Mouse (Mus musculus): ENCODE results near the gene Nudt9. TPM values are rescaled to one million over a fixed set of nuclear protein-coding genes. Genes with fewer than 3 reads are reported as not detected.

Nudt9 gene
- total RNA-seq, 2 experiments from 2014 or later = 120 to 159 TPM

DNA sequence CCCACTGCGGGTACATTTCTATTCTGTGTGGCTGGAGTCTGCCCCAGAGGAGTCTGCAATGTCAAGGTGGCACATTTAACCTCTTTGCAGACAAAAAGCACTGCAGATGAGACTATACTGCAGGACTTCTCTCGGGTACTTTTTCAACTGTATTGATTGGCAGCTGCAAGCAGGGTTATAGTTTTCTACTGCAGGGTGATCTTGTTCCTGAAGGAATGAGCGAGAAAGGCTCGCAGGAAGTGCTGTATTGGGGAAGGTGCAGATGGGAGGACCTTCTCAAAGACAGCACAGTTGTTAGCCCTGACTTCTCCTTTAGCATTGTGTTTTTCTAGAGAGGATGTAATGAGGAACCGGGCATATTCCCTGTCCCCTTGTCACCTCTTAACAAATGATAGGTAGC lies 66.4 kb downstream of the Nudt9 start:
- no peak for ATAC-seq (replicated peaks; ENCODE audit: low FRiP score, low TSS enrichment, poor library complexity, severe bottlenecking)

DNA sequence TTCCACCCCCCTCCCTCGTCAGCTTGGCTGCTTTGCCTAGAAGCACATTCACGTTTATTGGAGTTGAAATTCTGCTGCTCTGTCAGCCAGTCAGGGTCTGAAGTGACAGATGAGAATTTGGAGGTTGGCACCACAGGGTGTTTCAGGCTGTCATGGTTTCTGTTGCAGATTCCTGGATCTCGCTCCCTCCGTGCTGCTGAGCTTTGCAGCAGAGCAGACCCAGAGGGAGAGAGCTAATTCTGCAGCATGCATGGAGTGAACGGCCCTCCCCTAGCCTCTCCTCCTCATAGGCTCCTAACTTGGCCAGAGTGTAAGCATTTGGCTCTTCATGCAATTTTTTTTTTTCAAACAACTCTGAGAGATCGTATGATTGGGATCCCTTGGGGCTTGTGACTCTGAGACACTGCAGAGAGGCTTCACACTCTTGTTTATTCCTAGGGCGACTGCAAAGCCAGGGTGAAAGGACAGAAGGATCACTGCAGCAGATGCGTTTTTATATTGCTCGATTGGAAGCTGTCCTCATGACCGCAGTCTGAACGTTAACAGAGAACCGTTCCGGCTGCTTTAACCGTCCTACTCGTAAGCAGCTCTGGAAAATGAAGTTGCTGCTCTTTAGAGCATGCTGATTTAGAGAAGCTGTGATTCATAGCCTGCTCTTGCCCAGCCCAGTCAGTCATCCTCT lies 67.5 kb downstream of the Nudt9 start, which contains the start of gene Sparcl1:
Sparcl1 (minus strand) TSS at position 243 of the 682 bp plus-strand sequence.
- no peak for ATAC-seq (replicated peaks; ENCODE audit: low FRiP score, low TSS enrichment, poor library complexity, severe bottlenecking)

Other genes with a start within 250 kb of the Nudt9 start
- gene Klhl8, start 135.0 kb upstream of the Nudt9 start, total RNA-seq (2014; fragmentation: Nextera tagmentation) = 2.1 and 2.2 TPM in 2 replicates
- gene Klhl8, start 135.0 kb upstream of the Nudt9 start, total RNA-seq (2017) = 3.6 and 8.5 TPM in 2 replicates
- not detected in 2 replicates for gene Hsd17b13, start 68.9 kb upstream of the Nudt9 start, total RNA-seq (2014; fragmentation: Nextera tagmentation)
- not detected in 2 replicates for gene Hsd17b13, start 68.9 kb upstream of the Nudt9 start, total RNA-seq (2017)
- gene Hsd17b11, start 24.4 kb upstream of the Nudt9 start, total RNA-seq (2014; fragmentation: Nextera tagmentation) = 4.9 and 5.6 TPM in 2 replicates
- gene Hsd17b11, start 24.4 kb upstream of the Nudt9 start, total RNA-seq (2017) = 10.9 and 23.0 TPM in 2 replicates
- gene Gm17660, start 31.3 kb downstream of the Nudt9 start, total RNA-seq (2014; fragmentation: Nextera tagmentation) = not detected in 2 replicates
- not detected in 2 replicates for gene Gm17660, start 31.3 kb downstream of the Nudt9 start, total RNA-seq (2017)
- gene Sparcl1, start 67.4 kb downstream of the Nudt9 start, total RNA-seq (2014; fragmentation: Nextera tagmentation) = not detected in 2 replicates
- not detected in 2 replicates for gene Sparcl1, start 67.4 kb downstream of the Nudt9 start, total RNA-seq (2017)
- not detected in 2 replicates for gene Dspp, start 124.4 kb downstream of the Nudt9 start, total RNA-seq (2014; fragmentation: Nextera tagmentation)
- gene Dspp, start 124.4 kb downstream of the Nudt9 start, total RNA-seq (2017) = not detected in 2 replicates
- gene Dmp1, start 156.3 kb downstream of the Nudt9 start, total RNA-seq (2014; fragmentation: Nextera tagmentation) = not detected in 2 replicates
- gene Dmp1, start 156.3 kb downstream of the Nudt9 start, total RNA-seq (2017) = not detected in 2 replicates